Mouse (Mus musculus) thymus, postnatal 25 days (tissue): Measurements from ENCODE around the gene Gstt1.

Experiments
- DNase-seq: peaks from one replicate; pipeline ENCODE4 v3.0.0; 2022

Gene Gstt1

DNA sequence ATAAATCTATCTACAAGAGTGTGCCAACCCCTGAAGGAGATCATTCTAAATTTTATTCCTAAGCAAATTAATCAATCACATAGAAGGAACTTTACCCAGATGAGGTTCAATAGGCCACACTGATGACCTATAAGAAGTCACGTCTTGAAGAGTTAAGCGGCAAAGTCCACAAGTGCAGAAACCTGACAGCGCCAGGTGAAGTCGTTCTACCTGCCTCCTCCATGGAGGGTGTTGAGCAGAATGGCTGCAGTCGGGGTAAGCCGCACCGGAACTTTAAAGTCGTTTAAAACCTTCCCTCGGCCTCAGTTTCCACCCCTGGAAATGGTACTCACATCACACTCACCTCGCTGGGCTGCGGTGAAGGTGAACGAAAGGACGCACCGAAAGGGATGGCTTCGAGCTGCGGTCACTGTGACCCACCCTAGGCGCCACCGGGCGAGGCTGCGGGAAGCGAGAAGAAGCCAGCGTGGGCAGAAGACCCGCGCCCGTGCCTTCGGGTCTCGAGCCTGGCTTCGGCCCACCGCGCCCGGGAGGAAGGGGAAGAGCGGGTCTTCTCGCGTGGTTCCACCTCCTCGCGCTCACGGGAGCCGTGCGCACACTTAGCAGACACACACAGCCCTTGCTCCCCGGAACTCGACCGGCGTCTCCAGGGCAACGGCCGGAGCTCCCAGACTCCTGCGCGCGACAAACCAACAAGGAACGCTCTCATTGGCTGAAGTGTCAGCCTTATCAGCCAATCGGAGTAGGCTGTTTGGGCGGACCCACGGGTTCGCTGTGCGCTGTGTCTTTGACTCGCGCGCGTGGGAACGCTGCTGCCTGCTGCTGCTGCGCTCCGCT, 34.5 kb downstream of the Gstt1 start, which contains the start of gene Cabin1:
Gene Cabin1, minus strand, starts transcription at position 660 of the 837 bp plus-strand sequence.
- DNase-seq, result peak; percentile 97

DNA sequence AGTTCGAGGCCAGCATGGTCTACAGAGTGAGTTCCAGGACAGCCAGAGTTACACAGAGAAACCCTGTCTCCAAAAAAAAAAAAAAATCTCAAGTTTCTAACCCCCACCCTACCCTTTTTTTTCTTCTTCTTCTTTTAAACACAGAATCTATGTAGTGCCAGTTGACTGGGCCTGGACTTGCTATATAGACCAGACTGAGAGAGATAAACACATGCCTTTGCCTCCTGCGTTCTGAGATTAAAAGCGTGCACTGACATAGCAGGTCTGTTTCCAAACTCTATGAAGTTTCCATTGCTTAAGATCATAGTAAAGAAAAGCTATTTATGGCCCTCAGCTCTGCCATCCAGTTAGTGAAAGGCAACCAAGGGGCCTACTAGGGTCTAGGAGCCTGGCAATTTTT, 36.0 kb downstream of the Gstt1 start:
- no peak for DNase-seq

DNA sequence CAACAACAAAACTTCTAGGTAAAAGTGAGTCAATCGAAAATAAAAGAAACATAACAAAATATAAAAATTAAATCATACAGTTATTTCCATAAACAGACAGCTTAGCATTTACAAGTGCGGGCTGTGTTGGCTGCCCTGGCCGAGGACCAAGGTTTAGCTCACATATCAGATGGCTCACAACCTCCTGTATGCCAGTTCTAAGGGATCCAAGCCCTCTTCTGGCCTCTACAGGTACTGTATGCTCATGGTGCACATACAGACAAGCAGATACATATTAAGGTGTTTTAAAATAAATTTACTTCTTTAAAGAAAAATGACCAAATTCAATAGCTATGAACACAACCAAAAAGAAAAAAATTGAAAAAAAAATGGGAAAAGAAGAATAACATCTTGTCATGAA, 38.1 kb downstream of the Gstt1 start:
- no peak for DNase-seq

DNA sequence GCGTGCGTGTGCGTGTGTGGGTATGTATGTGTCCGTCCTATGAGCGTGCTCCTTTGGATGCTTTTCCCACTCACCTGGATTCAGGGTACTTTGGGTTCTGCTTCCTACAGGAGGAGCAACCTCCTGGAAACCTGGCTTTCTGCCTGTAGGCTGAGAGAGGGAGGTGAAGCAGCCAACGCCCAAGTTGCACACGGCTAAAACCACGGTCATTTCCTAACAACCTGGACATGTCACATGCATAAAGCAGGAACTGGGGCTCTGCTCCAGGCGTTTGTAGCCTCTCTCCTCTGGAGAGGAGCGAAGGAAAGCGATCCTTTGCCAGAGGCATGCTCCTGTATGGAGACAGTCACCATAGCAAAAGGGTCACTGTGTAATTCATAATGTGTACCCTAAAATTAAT, 41.7 kb downstream of the Gstt1 start:
- no peak for DNase-seq

DNA sequence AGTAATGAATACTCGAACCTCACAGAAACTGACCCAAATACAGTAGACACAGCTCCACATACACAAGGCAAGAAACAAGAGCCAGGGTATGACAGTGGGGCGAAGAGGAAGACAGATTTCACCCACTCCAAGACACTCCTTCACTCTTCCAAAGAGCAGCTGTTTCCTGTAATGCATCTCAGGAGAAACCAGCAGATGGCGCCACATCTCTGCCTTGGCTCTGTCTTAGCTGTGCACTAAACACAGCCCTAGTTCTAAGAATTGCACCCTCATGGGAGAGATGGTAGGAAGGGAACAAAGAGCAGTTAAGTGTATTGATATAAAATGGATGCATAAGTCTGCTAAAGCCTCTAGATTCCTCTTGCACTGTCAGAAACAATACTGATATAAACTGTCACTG, 54.4 kb downstream of the Gstt1 start:
- DNase-seq, result peak; percentile 79

DNA sequence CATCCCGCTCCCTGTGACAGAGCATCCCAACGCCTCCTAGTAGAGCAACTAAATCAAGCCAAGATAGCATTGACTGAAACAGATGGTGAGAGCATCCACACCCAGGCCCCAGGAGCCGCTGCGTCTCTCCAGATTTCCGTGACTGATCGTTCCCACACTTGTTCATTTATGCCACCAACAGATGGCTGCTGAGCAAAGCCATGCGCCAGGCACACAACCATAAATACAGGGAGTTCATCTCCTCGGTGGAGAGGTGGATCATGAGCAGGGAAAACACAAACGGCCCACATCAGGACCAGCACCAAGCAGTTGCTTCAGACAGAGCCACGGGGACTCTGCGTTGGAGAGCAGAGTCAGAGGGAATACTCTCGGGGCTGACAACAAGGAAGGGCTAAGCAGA, 55.0 kb downstream of the Gstt1 start:
- DNase-seq, result no peak

DNA sequence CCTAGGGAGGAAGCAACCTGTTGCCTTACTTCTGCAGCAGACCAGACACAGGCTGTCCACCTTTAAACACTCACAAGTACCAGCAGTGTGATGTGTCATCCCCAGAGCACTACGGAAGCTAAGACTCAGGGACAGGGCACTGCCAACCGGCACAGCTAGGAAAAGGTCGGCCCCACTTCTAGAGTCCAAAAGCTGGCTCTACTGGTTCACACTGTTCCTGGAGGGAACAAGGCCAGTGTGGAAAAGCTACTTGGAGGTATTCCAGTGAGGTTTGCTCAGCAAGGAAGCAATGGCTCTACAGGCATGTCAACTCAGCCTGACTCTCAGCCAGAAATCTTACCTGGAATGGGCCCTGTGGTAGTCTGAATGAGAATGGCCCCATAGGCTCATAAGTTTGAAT, 57.5 kb downstream of the Gstt1 start:
- DNase-seq, result no peak
